ENCODE assay signal across 28 mouse cellular contexts in genomic region chr13:17705188-17705826, GRCm38 (mm10). TPM values are rescaled to one million over a fixed set of nuclear protein-coding genes. Genes with fewer than 3 reads are reported as not detected.
DNase-seq lines count a peak whose midpoint lies in the region; ATAC-seq and TF ChIP-seq lines count a peak whose summit lies in the region.
"Had no signal": no experiment of that assay in that cellular context is flagged by ENCODE, and none has a peak within 500 bp of the region (broad histone marks: within the 10 kb centered on the region; RNA-seq: fewer than 3 reads in every experiment).

No protein-coding gene starts in this region.

- DNase-seq in frontal cortex, postnatal 36 days (ENCODE audit: low spot score in 2 of 2): peak; percentile 16 to 49
- DNase-seq in frontal cortex, postnatal 10 days (ENCODE audit: low spot score in 2 of 2): no peak
- peak; percentile 26 to 63 for DNase-seq in left cerebral cortex, postnatal 25 days (ENCODE audit: low spot score in 2 of 2)
- no peak for DNase-seq in left cerebral cortex, adult 2 months (ENCODE audit: extremely low spot score in 1 of 2, low spot score in 2 of 2)
- peak; percentile 14 for DNase-seq in 3134 (ENCODE audit: extremely low read depth, insufficient read length, low spot score)
- DNase-seq in Patski (ENCODE audit: low read depth, low spot score): no peak
- DNase-seq in liver: no peak
- DNase-seq: adrenal gland, postnatal 10 days; B cell, adult 2 months; cerebellum, adult 2 months; cerebellum, postnatal 25 days; heart, postnatal 36 days; kidney, adult 11 months; kidney, postnatal 4 days; liver, embryonic 13.5 days; lung, embryonic 14.5 days; lung, postnatal 36 days; midbrain, embryonic 14.5 days; thymus, postnatal 36 days had no signal

- H3K27me3 ChIP-seq in Patski: no peaks in the 10 kb centered on the region
- H3K27me3 ChIP-seq: CH12.LX; embryonic facial prominence, embryonic 12.5 days; forebrain, embryonic 12.5 days; heart, embryonic 15.5 days; hindbrain, embryonic 13.5 days; limb, embryonic 12.5 days; liver, embryonic 13.5 days; megakaryocyte, embryonic 14.5 days had no signal

- H3K4me3 ChIP-seq in left cerebral cortex, adult 2 months: no peak overlapping the region
- H3K4me3 ChIP-seq: embryonic facial prominence, embryonic 12.5 days; erythroblast, embryonic 14.5 days; forebrain, embryonic 12.5 days; heart, embryonic 15.5 days; hindbrain, embryonic 13.5 days; limb, embryonic 12.5 days; liver, embryonic 13.5 days; megakaryocyte, embryonic 14.5 days had no signal

- CTCF ChIA-PET in Patski (lab: Charles Lee): interaction anchor here (0.9 to 4.6 kb wide), 4 partner anchors 8 to 63 kb away, joined by 4 to 42 read pairs (median 4); no protein-coding TSS in a partner anchor

- intact Hi-C loops in left cerebral cortex, postnatal 25 days (cut with DNase I): no loop called here
- intact Hi-C loops in left cerebral cortex, adult 2 months (cut with DNase I): no loop called here

- in situ Hi-C loops in Patski (cut with MboI; ENCODE audit: low pct_unique_long_range_greater_than_20kb): no loop called here

- no peak overlapping the region for H3K27ac ChIP-seq in left cerebral cortex, adult 2 months
- H3K27ac ChIP-seq: embryonic facial prominence, embryonic 12.5 days; forebrain, embryonic 12.5 days; heart, embryonic 15.5 days; hindbrain, embryonic 13.5 days; limb, embryonic 12.5 days; liver, embryonic 13.5 days had no signal

- no peak for TF ChIP-seq CTCF in left cerebral cortex, adult 2 months (IDR thresholded peaks at IDR 0.05)
- no peak for TF ChIP-seq CTCF in Patski (IDR thresholded peaks at IDR 0.05)

- peak; percentile 93 for ATAC-seq in Patski
- ATAC-seq in granulocyte monocyte progenitor cell, adult 5-6 weeks (replicated peaks; ENCODE audit: poor library complexity, severe bottlenecking): no peak

- POLR2A ChIA-PET in Patski (lab: Charles Lee): interaction anchor here (0.6 to 3.1 kb wide), 7 partner anchors 9 to 1693 kb away, joined by 3 to 11 read pairs (median 4); partner anchors contain the start of genes Inhba and Sugct

RNA-seq across cellular contexts. Expression of gene Sugct, which starts 10.0 kb away (rescaled TPM):
- total RNA-seq in left cerebral cortex, postnatal 25 days (2021): 1 to 10 TPM; 2.1 to 2.3 TPM
- 1 to 10 TPM; 2.1 to 3.0 TPM for total RNA-seq in left cerebral cortex, adult 2 months (2021)
- 11.4 TPM for polyA plus RNA-seq in Patski (2021)
- total RNA-seq in granulocyte monocyte progenitor cell, adult 5-6 weeks (2014; fragmentation: Nextera tagmentation): 0.32 TPM in 1 of 2 replicates, not detected in the other
- total RNA-seq in granulocyte monocyte progenitor cell, adult 5-6 weeks (2017): 0.52 and 0.82 TPM in 2 replicates
- polyA plus RNA-seq: erythroblast, embryonic 14.5 days had no signal

RNA-seq across cellular contexts. Expression of gene Mplkip, which starts 10.3 kb away (rescaled TPM):
- 10 to 100 TPM; 13.8 to 16.9 TPM for total RNA-seq in left cerebral cortex, postnatal 25 days (2021)
- total RNA-seq in left cerebral cortex, adult 2 months (2021): 10 to 100 TPM; 11.8 to 14.1 TPM
- 27.2 TPM for polyA plus RNA-seq in Patski (2021)
- 57.5 and 60.2 TPM in 2 replicates for total RNA-seq in granulocyte monocyte progenitor cell, adult 5-6 weeks (2014; fragmentation: Nextera tagmentation)
- 28.0 and 45.7 TPM in 2 replicates for total RNA-seq in granulocyte monocyte progenitor cell, adult 5-6 weeks (2017)

Comparison
In these comparisons a context has a peak if more than half of its experiments do, and no peak if none do; other contexts are left out.
1. DNase-seq: peak in frontal cortex, postnatal 36 days (2 of 2), left cerebral cortex, postnatal 25 days (2 of 2) and 3134 (single experiment); none in frontal cortex, postnatal 10 days (0 of 2), left cerebral cortex, adult 2 months (0 of 2), Patski (single experiment) and liver (single experiment).